Mouse (Mus musculus): ENCODE measurements at regions not wholly inside any gene's neighbourhood (a gene's known extent, or its start where the extent isn't known, plus 50 kb on each side); places are given as distances from the start of the nearest gene placed in this dataset.

GRCm38 (mm10) chr10:98790456-98790855 is 123.8 kb upstream of the Atp2b1 start:
- Histone ChIP-seq H3K36me3 (ENCODE audit: control insufficient read depth, insufficient read depth, low read length) (no peaks in the 10 kb centered on the region), H3K9me3 (ENCODE audit: control insufficient read depth, low read length) (no peaks in the 10 kb centered on the region), H3K9ac (ENCODE audit: low read length) (no peak overlapping the region), H3K4me1 (ENCODE audit: control insufficient read depth in 2 of 2, insufficient read depth in 2 of 2, low read length in 2 of 2) (no peaks in the 10 kb centered on the region), H3K27ac (replicated peaks in 1 of 2; ENCODE audit: control insufficient read depth in 1 of 2, insufficient read depth in 1 of 2, low read depth in 2 of 2, low read length in 2 of 2) (no peak overlapping the region), H3K27me3 (ENCODE audit: control insufficient read depth, insufficient read depth, low read length) (no peaks in the 10 kb centered on the region), H3K4me2 (ENCODE audit: low read length) (no peak overlapping the region), H3K4me3 (ENCODE audit: control insufficient read depth in 1 of 2, insufficient read depth in 1 of 2, low read depth in 1 of 2, low read length in 2 of 2) (no peak overlapping the region)
- ATAC-seq (ENCODE audit: insufficient number of reproducible peaks, insufficient read depth, low FRiP score, low read depth) = no peak
- 87% methylated on average over 3 of the region's 3 CpGs for WGBS

- ATAC-seq (ENCODE audit: insufficient number of reproducible peaks, insufficient read depth, low FRiP score, low read depth) = no peak
- WGBS = 84% methylated on average over 4 of the region's 4 CpGs
- H3K36me3 ChIP-seq (ENCODE audit: control insufficient read depth, insufficient read depth, low read length) = no peaks in the 10 kb centered on the region
- H3K4me2 ChIP-seq (ENCODE audit: low read length) = no peak overlapping the region
- H3K9ac ChIP-seq (ENCODE audit: low read length) = no peak overlapping the region
- no peaks in the 10 kb centered on the region for H3K4me1 ChIP-seq (ENCODE audit: control insufficient read depth in 2 of 2, insufficient read depth in 2 of 2, low read length in 2 of 2)
- no peaks in the 10 kb centered on the region for H3K9me3 ChIP-seq (ENCODE audit: control insufficient read depth, low read length)
- H3K27ac ChIP-seq (replicated peaks in 1 of 2; ENCODE audit: control insufficient read depth in 1 of 2, insufficient read depth in 1 of 2, low read depth in 2 of 2, low read length in 2 of 2) = no peak overlapping the region
- H3K4me3 ChIP-seq (ENCODE audit: control insufficient read depth in 1 of 2, insufficient read depth in 1 of 2, low read depth in 1 of 2, low read length in 2 of 2) = no peak overlapping the region
- no peaks in the 10 kb centered on the region for H3K27me3 ChIP-seq (ENCODE audit: control insufficient read depth, insufficient read depth, low read length)
These were observed 122.0 kb upstream of the Atp2b1 start for GRCm38 (mm10) chr10:98792019-98792741.

GRCm38 (mm10) chr10:98793926-98794536 is 120.2 kb upstream of the Atp2b1 start:
- no peak for ATAC-seq (ENCODE audit: insufficient number of reproducible peaks, insufficient read depth, low FRiP score, low read depth)
- H3K4me3 ChIP-seq (ENCODE audit: control insufficient read depth in 1 of 2, insufficient read depth in 1 of 2, low read depth in 1 of 2, low read length in 2 of 2) = no peak overlapping the region
- H3K27me3 ChIP-seq (ENCODE audit: control insufficient read depth, insufficient read depth, low read length) = no peaks in the 10 kb centered on the region
- no peak overlapping the region for H3K4me2 ChIP-seq (ENCODE audit: low read length)
- H3K9me3 ChIP-seq (ENCODE audit: control insufficient read depth, low read length) = no peaks in the 10 kb centered on the region
- no peaks in the 10 kb centered on the region for H3K4me1 ChIP-seq (ENCODE audit: control insufficient read depth in 2 of 2, insufficient read depth in 2 of 2, low read length in 2 of 2)
- no peak overlapping the region for H3K9ac ChIP-seq (ENCODE audit: low read length)
- 80% methylated on average over 9 of the region's 9 CpGs for WGBS
- H3K36me3 ChIP-seq (ENCODE audit: control insufficient read depth, insufficient read depth, low read length) = no peaks in the 10 kb centered on the region
- H3K27ac ChIP-seq (replicated peaks in 1 of 2; ENCODE audit: control insufficient read depth in 1 of 2, insufficient read depth in 1 of 2, low read depth in 2 of 2, low read length in 2 of 2) = no peak overlapping the region

GRCm38 (mm10) chr10:98796016-98796415 is 118.2 kb upstream of the Atp2b1 start:
- no peaks in the 10 kb centered on the region for H3K27me3 ChIP-seq (ENCODE audit: control insufficient read depth, insufficient read depth, low read length)
- no peak overlapping the region for H3K27ac ChIP-seq (replicated peaks in 1 of 2; ENCODE audit: control insufficient read depth in 1 of 2, insufficient read depth in 1 of 2, low read depth in 2 of 2, low read length in 2 of 2)
- 77% methylated on average over 3 of the region's 3 CpGs for WGBS
- H3K9ac ChIP-seq (ENCODE audit: low read length) = no peak overlapping the region
- no peaks in the 10 kb centered on the region for H3K36me3 ChIP-seq (ENCODE audit: control insufficient read depth, insufficient read depth, low read length)
- no peak for ATAC-seq (ENCODE audit: insufficient number of reproducible peaks, insufficient read depth, low FRiP score, low read depth)
- H3K4me1 ChIP-seq (ENCODE audit: control insufficient read depth in 2 of 2, insufficient read depth in 2 of 2, low read length in 2 of 2) = no peaks in the 10 kb centered on the region
- H3K4me2 ChIP-seq (ENCODE audit: low read length) = no peak overlapping the region
- no peak overlapping the region for H3K4me3 ChIP-seq (ENCODE audit: control insufficient read depth in 1 of 2, insufficient read depth in 1 of 2, low read depth in 1 of 2, low read length in 2 of 2)
- H3K9me3 ChIP-seq (ENCODE audit: control insufficient read depth, low read length) = no peaks in the 10 kb centered on the region

- Histone ChIP-seq H3K4me2 (ENCODE audit: low read length) (no peak overlapping the region), H3K36me3 (ENCODE audit: control insufficient read depth, insufficient read depth, low read length) (no peaks in the 10 kb centered on the region), H3K4me3 (ENCODE audit: control insufficient read depth in 1 of 2, insufficient read depth in 1 of 2, low read depth in 1 of 2, low read length in 2 of 2) (no peak overlapping the region), H3K27ac (replicated peaks in 1 of 2; ENCODE audit: control insufficient read depth in 1 of 2, insufficient read depth in 1 of 2, low read depth in 2 of 2, low read length in 2 of 2) (no peak overlapping the region), H3K27me3 (ENCODE audit: control insufficient read depth, insufficient read depth, low read length) (no peaks in the 10 kb centered on the region), H3K9me3 (ENCODE audit: control insufficient read depth, low read length) (no peaks in the 10 kb centered on the region), H3K4me1 (ENCODE audit: control insufficient read depth in 2 of 2, insufficient read depth in 2 of 2, low read length in 2 of 2) (no peaks in the 10 kb centered on the region), H3K9ac (ENCODE audit: low read length) (no peak overlapping the region)
- ATAC-seq (ENCODE audit: insufficient number of reproducible peaks, insufficient read depth, low FRiP score, low read depth) = no peak
- WGBS = 69% methylated on average over 6 of the region's 6 CpGs
These were observed 115.4 kb upstream of the Atp2b1 start for GRCm38 (mm10) chr10:98798634-98799415.

- Histone ChIP-seq H3K9ac (ENCODE audit: low read length) (no peak overlapping the region), H3K4me2 (ENCODE audit: low read length) (no peak overlapping the region), H3K9me3 (ENCODE audit: control insufficient read depth, low read length) (no peaks in the 10 kb centered on the region), H3K36me3 (ENCODE audit: control insufficient read depth, insufficient read depth, low read length) (no peaks in the 10 kb centered on the region), H3K4me3 (ENCODE audit: control insufficient read depth in 1 of 2, insufficient read depth in 1 of 2, low read depth in 1 of 2, low read length in 2 of 2) (no peak overlapping the region), H3K27ac (replicated peaks in 1 of 2; ENCODE audit: control insufficient read depth in 1 of 2, insufficient read depth in 1 of 2, low read depth in 2 of 2, low read length in 2 of 2) (no peak overlapping the region), H3K27me3 (ENCODE audit: control insufficient read depth, insufficient read depth, low read length) (no peaks in the 10 kb centered on the region), H3K4me1 (ENCODE audit: control insufficient read depth in 2 of 2, insufficient read depth in 2 of 2, low read length in 2 of 2) (no peaks in the 10 kb centered on the region)
- no peak for ATAC-seq (ENCODE audit: insufficient number of reproducible peaks, insufficient read depth, low FRiP score, low read depth)
- 88% methylated on average over 3 of the region's 3 CpGs for WGBS
These were observed 114.4 kb upstream of the Atp2b1 start for GRCm38 (mm10) chr10:98799830-98800229.

GRCm38 (mm10) chr10:98800949-98801348 is 113.3 kb upstream of the Atp2b1 start:
- H3K27ac ChIP-seq (replicated peaks in 1 of 2; ENCODE audit: control insufficient read depth in 1 of 2, insufficient read depth in 1 of 2, low read depth in 2 of 2, low read length in 2 of 2) = no peak overlapping the region
- no peak for ATAC-seq (ENCODE audit: insufficient number of reproducible peaks, insufficient read depth, low FRiP score, low read depth)

More at GRCm38 (mm10) chr10:98800949-98801348, 113.3 kb upstream of the Atp2b1 start:
- 70% methylated on average over 8 of the region's 8 CpGs for WGBS
- Histone ChIP-seq H3K4me2 (ENCODE audit: low read length) (no peak overlapping the region), H3K4me1 (ENCODE audit: control insufficient read depth in 2 of 2, insufficient read depth in 2 of 2, low read length in 2 of 2) (no peaks in the 10 kb centered on the region), H3K27me3 (ENCODE audit: control insufficient read depth, insufficient read depth, low read length) (no peaks in the 10 kb centered on the region), H3K4me3 (ENCODE audit: control insufficient read depth in 1 of 2, insufficient read depth in 1 of 2, low read depth in 1 of 2, low read length in 2 of 2) (no peak overlapping the region), H3K9me3 (ENCODE audit: control insufficient read depth, low read length) (no peaks in the 10 kb centered on the region), H3K36me3 (ENCODE audit: control insufficient read depth, insufficient read depth, low read length) (no peaks in the 10 kb centered on the region), H3K9ac (ENCODE audit: low read length) (no peak overlapping the region)
